Mouse (Mus musculus): Measurements from ENCODE around the gene AA986860.

GRCm38 (mm10) chr1:130737411-130737881, 5.7 kb downstream of the AA986860 start:
- TF ChIP-seq POLR2A (IDR thresholded peaks at IDR 0.05; ENCODE audit: low read depth, low read length): peak; percentile 74
- TF ChIP-seq CTCF (IDR thresholded peaks at IDR 0.05; ENCODE audit: extremely low read depth, insufficient read length, insufficient replicate concordance, low read depth, low read length): no peak
